Mouse (Mus musculus): ENCODE measurements around the gene Fads2.
A peak's percentile ranks its signal among the peaks of the same experiment; 100 is the strongest.

DNA sequence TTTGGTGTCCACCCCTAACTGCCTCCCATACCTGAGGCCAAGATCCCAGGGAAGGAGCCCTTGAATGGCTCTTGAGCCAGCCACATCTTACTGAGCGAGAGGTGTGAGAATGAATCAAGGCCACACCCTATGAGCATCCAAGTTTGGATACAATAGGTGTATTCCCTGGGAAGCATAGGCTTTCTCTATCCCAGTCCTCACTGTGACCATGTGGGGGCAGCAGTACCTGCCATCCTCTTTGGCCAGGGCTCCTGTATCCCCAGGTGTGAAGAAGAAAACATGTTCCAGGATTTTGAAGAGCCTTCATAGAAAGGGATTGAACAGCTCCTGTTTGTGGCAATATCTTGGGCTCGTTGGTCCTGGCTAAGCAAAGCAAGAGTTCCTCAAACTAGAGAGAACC is 61.9 kb downstream of the Fads2 start:
- TF ChIP-seq CTCF (IDR thresholded peaks at IDR 0.05; ENCODE audit: low read depth, low read length) (peak; percentile 53; the same call in 1 of the 2 replicates), POLR2A (IDR thresholded peaks at IDR 0.05; ENCODE audit: extremely low read depth, insufficient read depth, low read length) (no peak)
